Mouse (Mus musculus): Measurements from ENCODE around the gene Asl.

DNA sequence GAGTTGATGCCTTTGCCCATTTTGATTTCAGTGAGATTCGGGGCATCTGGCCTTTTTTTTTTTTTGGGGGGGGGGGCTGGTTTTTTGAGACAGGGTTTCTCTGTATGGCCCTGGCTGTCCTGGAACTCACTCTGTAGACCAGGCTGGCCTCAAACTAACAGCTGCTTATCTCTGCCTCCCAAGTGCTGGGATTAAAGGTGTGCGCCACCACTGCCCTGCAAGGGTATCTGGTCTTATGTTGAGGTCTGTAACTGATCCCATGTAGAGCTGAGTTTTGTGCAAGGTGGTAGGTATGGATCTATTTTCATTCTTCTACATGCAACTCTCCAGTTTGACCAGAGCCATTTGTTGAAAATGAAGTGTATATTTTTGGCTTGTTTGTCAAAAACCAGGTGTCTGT is 27.3 kb upstream of the Asl start:
- TF ChIP-seq CTCF (IDR thresholded peaks at IDR 0.05; ENCODE audit: low read depth) (no peak), EP300 (optimal IDR thresholded peaks at IDR 0.05) (no peak)
